Mouse (Mus musculus) cerebellum, adult 2 months (tissue): ENCODE measurements around the gene Itih2.

Experiments used
- CTCF ChIP-seq: fragments of 200-500 bp; IDR thresholded peaks from 2 replicates; pipeline ENCODE4 v1.5.1; 2011; ENCODE audit warnings: low read depth, mild to moderate bottlenecking, control low read depth, low read length, moderate library complexity, borderline replicate concordance; ENCODE audit not compliant: insufficient read depth
- POLR2A ChIP-seq: fragments of 200-500 bp; IDR thresholded peaks from 2 replicates; pipeline ENCODE4 v1.6.1; 2011; ENCODE audit warnings: low read length, control low read depth, borderline replicate concordance; ENCODE audit not compliant: insufficient read depth

DNA sequence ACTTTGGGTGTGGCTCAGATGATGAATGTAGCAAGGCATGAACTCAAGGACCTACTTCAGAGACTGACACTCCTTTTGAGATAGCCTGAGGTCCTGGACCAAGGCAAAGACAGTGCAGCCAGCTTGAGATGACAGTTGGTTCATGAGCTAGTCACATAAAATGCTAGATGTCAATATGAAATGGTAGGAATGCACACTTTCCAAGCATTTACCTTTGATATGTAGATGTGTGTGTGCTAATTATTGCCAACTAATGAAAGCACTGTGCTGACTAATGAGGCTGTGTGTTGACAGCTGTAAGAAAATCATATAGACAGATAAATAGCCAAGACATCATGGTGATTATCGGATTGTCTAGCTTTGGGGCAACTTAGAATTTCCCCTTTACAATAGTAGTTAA, 932 bp upstream of the Itih2 start:
- TF ChIP-seq POLR2A: no peak
- TF ChIP-seq CTCF: no peak
